Mouse (Mus musculus) cortical plate, adult 2 months (tissue): ENCODE data around the gene Maml3.

ENCODE experiments used
- CTCF ChIP-seq: fragments of 200-500 bp; IDR thresholded peaks from 2 replicates; pipeline ENCODE4 v1.5.1; 2011; ENCODE audit warnings: mild to moderate bottlenecking, control low read depth, low read length; ENCODE audit not compliant: insufficient read depth; ENCODE audit errors: extremely low read depth
- POLR2A ChIP-seq: fragments of 200-500 bp; IDR thresholded peaks from 2 replicates; pipeline ENCODE4 v1.6.1; 2011; ENCODE audit warnings: mild to moderate bottlenecking, low read length, control low read depth; ENCODE audit not compliant: insufficient read depth; ENCODE audit errors: extremely low read depth

- TF ChIP-seq CTCF (no peak), POLR2A (no peak)
Measured at GRCm38 (mm10) chr3:51925758-51926157, 179.1 kb downstream of the Maml3 start.
